Mouse (Mus musculus) stomach, adult 2 months (tissue): ENCODE results near the gene Smim9. TPM values are rescaled to one million over a fixed set of nuclear protein-coding genes. Genes with fewer than 3 reads are reported as not detected.

Experiments
- polyA plus RNA-seq: library from polyadenylated mRNA; depleted of rRNA; stranded (reverse); fragments of >200 nt; gene quantifications from 2 replicates; pipeline ENCODE4 v1.2.3, GENCODE M21; 2012; rRNA removed

Gene Smim9
- not detected in 2 replicates for polyA plus RNA-seq

GRCm38 (mm10) chrX:75163670-75164069, at the start of gene Smim9:
Gene Smim9 (minus strand): TSS chrX:75163770.

GRCm38 (mm10) chrX:75130467-75131160, 33.0 kb downstream of the Smim9 start, which contains the start of gene Mpp1:
Gene Mpp1 (minus strand): TSS chrX:75131016.

Other genes starting within 250 kb of the Smim9 start
- gene Gab3, start 78.3 kb downstream of the Smim9 start, polyA plus RNA-seq, result 0.12 TPM in 1 of 2 replicates, not detected in the other
- gene Dkc1, start 67.9 kb downstream of the Smim9 start, polyA plus RNA-seq, result 0.86 and 2.5 TPM in 2 replicates
- 28.7 and 38.7 TPM in 2 replicates for gene Mpp1, start 32.8 kb downstream of the Smim9 start, polyA plus RNA-seq
- 0.93 and 0.94 TPM in 2 replicates for gene Fundc2, start 218.6 kb upstream of the Smim9 start, polyA plus RNA-seq
- gene F8, start 218.8 kb upstream of the Smim9 start, polyA plus RNA-seq, result 0.15 TPM in 1 of 2 replicates, not detected in the other